ENCODE assay signal across 14 mouse cellular contexts in the genomic region with DNA sequence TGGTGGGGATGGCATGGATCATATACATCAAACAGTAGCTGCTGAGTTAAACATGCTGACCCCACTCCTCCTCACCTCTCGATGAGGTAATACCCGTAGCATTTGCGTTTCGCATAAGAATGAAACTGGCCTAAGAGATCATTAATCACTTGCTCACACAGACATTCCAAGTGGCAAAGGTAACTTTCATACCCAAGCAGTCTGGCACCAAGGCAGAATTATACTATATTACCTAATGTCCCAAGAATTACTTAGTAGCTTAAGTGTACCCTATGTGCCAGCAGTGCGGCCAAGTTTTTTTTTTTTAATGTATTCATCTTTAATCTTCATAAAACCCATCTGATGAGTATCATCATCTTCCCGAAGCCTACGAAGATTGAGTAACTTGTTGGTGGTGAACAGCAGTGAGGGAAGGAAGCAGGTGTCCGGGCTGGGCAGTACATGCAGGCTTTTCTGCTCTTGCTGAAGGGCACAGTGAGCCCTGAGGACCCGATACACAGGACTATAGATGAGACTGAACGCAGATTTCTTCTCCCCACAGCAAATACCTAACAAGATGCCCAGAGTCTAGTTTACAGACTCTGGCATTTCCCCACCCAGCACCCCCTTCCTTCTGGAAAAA.
"Had no signal": no experiment of that assay in that cellular context is flagged by ENCODE, and none has a peak within 500 bp of the region (broad histone marks: within the 10 kb centered on the region; RNA-seq: fewer than 3 reads in every experiment).

No protein-coding gene starts in this region.

- H3K9me3 ChIP-seq: intestine, embryonic 15.5 days; kidney, embryonic 15.5 days; lung, embryonic 15.5 days; neural tube, embryonic 13.5 days had no signal

- H3K9ac ChIP-seq: intestine, embryonic 15.5 days; kidney, embryonic 15.5 days; liver, embryonic 14.5 days; lung, embryonic 15.5 days; neural tube, embryonic 13.5 days had no signal

- ATAC-seq: intestine, embryonic 15.5 days had no signal

- H3K36me3 ChIP-seq: intestine, embryonic 15.5 days; kidney, embryonic 15.5 days; lung, embryonic 15.5 days; neural tube, embryonic 13.5 days had no signal

- H3K4me3 ChIP-seq: intestine, embryonic 15.5 days; kidney, embryonic 15.5 days; left cerebral cortex, adult 2 months; lung, embryonic 15.5 days; neural tube, embryonic 13.5 days had no signal

- DNase-seq: kidney, adult 8-10 months; layer of hippocampus, postnatal 36 days; lung, postnatal 14 days; lung, postnatal 4 days; midbrain, embryonic 14.5 days; right cerebral cortex, postnatal 25 days; spleen, adult 18-20 months had no signal

- H3K27me3 ChIP-seq: intestine, embryonic 15.5 days; kidney, embryonic 15.5 days; lung, embryonic 15.5 days; neural tube, embryonic 13.5 days had no signal

- H3K4me1 ChIP-seq: intestine, embryonic 15.5 days; kidney, embryonic 15.5 days; neural tube, embryonic 13.5 days had no signal

- H3K27ac ChIP-seq: intestine, embryonic 15.5 days; kidney, embryonic 15.5 days; left cerebral cortex, adult 2 months; liver, embryonic 14.5 days; lung, embryonic 15.5 days; neural tube, embryonic 13.5 days had no signal

- H3K4me2 ChIP-seq: intestine, embryonic 15.5 days; kidney, embryonic 15.5 days; midbrain, embryonic 11.5 days; neural tube, embryonic 13.5 days had no signal
